ENCODE assay signal across 23 mouse cellular contexts in the genomic region with DNA sequence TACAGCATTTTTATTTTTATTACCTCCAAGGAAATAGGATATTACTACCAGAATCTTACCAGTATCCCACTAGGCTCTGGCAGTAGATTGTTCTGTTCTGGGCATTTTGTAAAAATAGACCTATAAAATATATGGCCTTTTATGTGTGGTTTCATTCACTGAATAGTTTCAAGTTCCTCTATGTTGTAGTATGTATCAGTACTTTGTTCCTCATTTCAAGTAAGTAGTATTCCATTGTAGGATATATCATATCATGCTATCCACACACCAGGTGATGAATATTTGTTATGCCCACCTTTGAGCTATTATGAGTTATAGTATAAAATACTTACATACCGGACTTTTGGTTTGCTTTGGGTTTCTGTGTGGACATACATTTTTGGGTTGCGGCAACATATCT. TPM values are rescaled to one million over a fixed set of nuclear protein-coding genes. Genes with fewer than 3 reads are reported as not detected.
DNase-seq lines count a peak whose midpoint lies in the region; ATAC-seq and TF ChIP-seq lines count a peak whose summit lies in the region.
"Had no signal": no experiment of that assay in that cellular context is flagged by ENCODE, and none has a peak within 500 bp of the region (broad histone marks: within the 10 kb centered on the region; RNA-seq: fewer than 3 reads in every experiment).

No protein-coding gene starts in this region.

- TF ChIP-seq EP300 in liver, postnatal 0 days (IDR thresholded peaks at IDR 0.05; ENCODE audit: low read depth): no peak

- no peak overlapping the region for H3K27ac ChIP-seq in hindbrain, embryonic 16.5 days (ENCODE audit: low read depth, low read length)
- H3K27ac ChIP-seq in liver, postnatal 0 days (ENCODE audit: low read depth): no peak overlapping the region
- H3K27ac ChIP-seq: embryonic facial prominence, embryonic 10.5 days; embryonic facial prominence, embryonic 12.5 days; forebrain, embryonic 13.5 days; forebrain, embryonic 15.5 days had no signal

- peaks cover under 1% of the 10 kb centered on the region; the same call in 1 of the 2 replicates for H3K4me1 ChIP-seq in hindbrain, embryonic 16.5 days (ENCODE audit: control insufficient read depth, insufficient read depth, low read depth, low read length)
- 0 out of 2 replicates have a peak, but pooled peaks cover 2% of the 10 kb centered on the region for H3K4me1 ChIP-seq in liver, postnatal 0 days (ENCODE audit: insufficient read depth)
- H3K4me1 ChIP-seq: embryonic facial prominence, embryonic 12.5 days; forebrain, embryonic 15.5 days had no signal

- no peak overlapping the region for H3K4me2 ChIP-seq in hindbrain, embryonic 16.5 days (ENCODE audit: low read length)
- H3K4me2 ChIP-seq in liver, postnatal 0 days (ENCODE audit: low read depth, low read length): no peak overlapping the region
- H3K4me2 ChIP-seq: embryonic facial prominence, embryonic 12.5 days; forebrain, embryonic 13.5 days; forebrain, embryonic 15.5 days had no signal

- H3K36me3 ChIP-seq in hindbrain, embryonic 16.5 days (ENCODE audit: control insufficient read depth, insufficient read depth, low read length): no peaks in the 10 kb centered on the region
- no peaks in the 10 kb centered on the region for H3K36me3 ChIP-seq in liver, postnatal 0 days (replicated peaks; ENCODE audit: insufficient read depth, low read length)
- H3K36me3 ChIP-seq: embryonic facial prominence, embryonic 10.5 days; forebrain, embryonic 15.5 days had no signal

- no peaks in the 10 kb centered on the region for H3K27me3 ChIP-seq in hindbrain, embryonic 16.5 days (replicated peaks; ENCODE audit: control insufficient read depth, insufficient read depth, low read length)
- H3K27me3 ChIP-seq in liver, postnatal 0 days (ENCODE audit: insufficient read depth, low read length): no peaks in the 10 kb centered on the region
- H3K27me3 ChIP-seq: embryonic facial prominence, embryonic 12.5 days; forebrain, embryonic 13.5 days; forebrain, embryonic 15.5 days; Patski had no signal

- no peaks in the 10 kb centered on the region for H3K9me3 ChIP-seq in hindbrain, embryonic 16.5 days (ENCODE audit: control insufficient read depth, low read length)
- no peaks in the 10 kb centered on the region for H3K9me3 ChIP-seq in liver, postnatal 0 days (ENCODE audit: low read length)
- H3K9me3 ChIP-seq: embryonic facial prominence, embryonic 10.5 days; embryonic facial prominence, embryonic 12.5 days; forebrain, embryonic 13.5 days; forebrain, embryonic 15.5 days had no signal

- no peak overlapping the region for H3K9ac ChIP-seq in hindbrain, embryonic 16.5 days (ENCODE audit: low read depth, low read length)
- H3K9ac ChIP-seq in liver, postnatal 0 days (replicated peaks): no peak overlapping the region
- H3K9ac ChIP-seq: embryonic facial prominence, embryonic 12.5 days; forebrain, embryonic 13.5 days; forebrain, embryonic 15.5 days; forebrain, postnatal 0 days had no signal

- WGBS in hindbrain, embryonic 16.5 days: 100% methylated on average over 2 of the region's 2 CpGs
- WGBS in liver, postnatal 0 days (ENCODE audit: insufficient replicate concordance): 88% methylated on average over 2 of the region's 2 CpGs

- DNase-seq in A20 (ENCODE audit: low read depth, low spot score): peak; percentile 41
- peak; percentile 23 for DNase-seq in induced T-regulatory cell, adult 2 months (ENCODE audit: low read depth)
- no peak for DNase-seq in cerebellum, postnatal 36 days
- DNase-seq in liver, postnatal 0 days: no peak
- DNase-seq in retina, embryonic 14.5 days (ENCODE audit: low spot score): no peak
- DNase-seq: adrenal gland, adult 8-10 months; adrenal gland, postnatal 14 days; adrenal gland, postnatal 36 days; cerebellum, adult 11-12 months; cerebellum, adult 2 months; cerebellum, adult 9-10 months; cerebellum, postnatal 10 days; cerebellum, postnatal 25 days; forebrain, postnatal 0 days had no signal

- TF ChIP-seq CTCF in liver, postnatal 0 days (IDR thresholded peaks at IDR 0.05; ENCODE audit: low read depth): no peak

- H3K4me3 ChIP-seq in hindbrain, embryonic 16.5 days (ENCODE audit: low read length): no peak overlapping the region
- H3K4me3 ChIP-seq in liver, postnatal 0 days (ENCODE audit: low read depth, low read length): no peak overlapping the region
- H3K4me3 ChIP-seq: embryonic facial prominence, embryonic 10.5 days; embryonic facial prominence, embryonic 12.5 days; forebrain, embryonic 13.5 days; forebrain, embryonic 15.5 days had no signal

- ATAC-seq in common myeloid progenitor, adult 5-6 weeks (replicated peaks; ENCODE audit: low read depth, poor library complexity, severe bottlenecking): peak; percentile 55
- peak; percentile 42 for ATAC-seq in megakaryocyte progenitor cell, adult 5-6 weeks (replicated peaks; ENCODE audit: poor library complexity)
- no peak for ATAC-seq in hindbrain, embryonic 16.5 days
- no peak for ATAC-seq in liver, postnatal 0 days
- ATAC-seq: activated CD4-positive, CD25-positive, alpha-beta regulatory T cell, adult 4 months; forebrain, embryonic 13.5 days; forebrain, embryonic 15.5 days; forebrain, postnatal 0 days; Patski had no signal

RNA-seq across cellular contexts. Expression of gene Atxn7l1, which starts 21.0 kb away (rescaled TPM):
- total RNA-seq in common myeloid progenitor, adult 5-6 weeks (2017): 35.5 and 42.4 TPM in 2 replicates
- total RNA-seq in megakaryocyte progenitor cell, adult 5-6 weeks (2015): 71.1 and 96.1 TPM in 2 replicates
- 33.1 and 37.4 TPM in 2 replicates for total RNA-seq in megakaryocyte progenitor cell, adult 5-6 weeks (2017)
- 18.7 and 25.1 TPM in 2 replicates for polyA plus RNA-seq in hindbrain, embryonic 16.5 days (2015; fragmentation: Nextera tagmentation; extraction: Ambion mirVana)
- polyA plus RNA-seq in liver, postnatal 0 days (2015; fragmentation: Nextera tagmentation; extraction: Ambion mirVana): 7.2 and 8.5 TPM in 2 replicates

Comparison
In these comparisons a context has a peak if more than half of its experiments do, and no peak if none do; other contexts are left out.
1. DNase-seq: peak in A20 (single experiment) and induced T-regulatory cell, adult 2 months (single experiment); none in cerebellum, postnatal 36 days (0 of 2), liver, postnatal 0 days (single experiment) and retina, embryonic 14.5 days (single experiment).
2. ATAC-seq: peak in common myeloid progenitor, adult 5-6 weeks (single experiment) and megakaryocyte progenitor cell, adult 5-6 weeks (single experiment); none in hindbrain, embryonic 16.5 days (single experiment) and liver, postnatal 0 days (single experiment).